Mouse (Mus musculus) MEL (cell line): ENCODE measurements around the gene Sfmbt2. TPM values are rescaled to one million over a fixed set of nuclear protein-coding genes. Genes with fewer than 3 reads are reported as not detected.
"Not testable (repeated sequence)": the region's sequence is repeated elsewhere in the genome, so short reads cannot be mapped to it uniquely, and the experiment has no call there.

Experiments
- DNase-seq: peaks from one replicate; pipeline ENCODE4 v3.0.0; 2011; ENCODE audit warnings: low read depth, low spot score
- H3K27ac ChIP-seq: 2 replicates; pipeline ENCODE4 v1.5.1; 2012; ENCODE audit warnings: low read depth, mild to moderate bottlenecking, control low read depth, low read length, moderate library complexity; ENCODE audit not compliant: control insufficient read depth
- H3K27me3 ChIP-seq, 2 experiments: fragments of 150-350 bp in 1 of 2; sonication (generic) in 1 of 2; 2 replicates each; pipeline ENCODE4 v1.6.1; 2012; ENCODE audit warnings: low read length in 2 of 2, mild to moderate bottlenecking in 2 of 2, improper control_type of control experiment in 1 of 2, moderate library complexity in 1 of 2; ENCODE audit not compliant: insufficient read depth in 2 of 2, control insufficient read depth in 1 of 2
- H3K36me3 ChIP-seq, 2 experiments: 2 replicates each; pipeline ENCODE4 v1.6.1; 2012 to 2014; ENCODE audit warnings: low read length in 2 of 2, improper control_type of control experiment in 1 of 2, inconsistent platforms in 1 of 2, mild to moderate bottlenecking in 1 of 2; ENCODE audit not compliant: insufficient read depth in 2 of 2, control insufficient read depth in 1 of 2
- H3K4me1 ChIP-seq, 2 experiments: fragments of 150-350 bp in 1 of 2; sonication (generic) in 1 of 2; 2 replicates each; pipeline ENCODE4 v1.6.1; 2012; ENCODE audit warnings: low read length in 2 of 2, improper control_type of control experiment in 1 of 2, mild to moderate bottlenecking in 1 of 2; ENCODE audit not compliant: insufficient read depth in 2 of 2, control insufficient read depth in 1 of 2
- H3K4me3 ChIP-seq, 2 experiments: fragments of 150-350 bp in 1 of 2; sonication (generic) in 1 of 2; 2 replicates each; pipeline ENCODE4 v1.5.1; 2012; ENCODE audit warnings: low read depth in 2 of 2, low read length in 2 of 2, mild to moderate bottlenecking in 2 of 2, moderate library complexity in 2 of 2, control low read depth in 1 of 2, improper control_type of control experiment in 1 of 2; ENCODE audit not compliant: control insufficient read depth in 1 of 2, insufficient read depth in 1 of 2
- H3K79me2 ChIP-seq: 2 replicates; pipeline ENCODE4 v1.6.1; 2012; ENCODE audit warnings: mild to moderate bottlenecking, low read length, moderate library complexity; ENCODE audit not compliant: control insufficient read depth, poor library complexity, insufficient read depth
- H3K9ac ChIP-seq: 2 replicates; pipeline ENCODE4 v1.6.1; 2012; ENCODE audit warnings: low read depth, mild to moderate bottlenecking, control low read depth, low read length, moderate library complexity; ENCODE audit not compliant: control insufficient read depth, poor library complexity, severe bottlenecking
- H3K9me3 ChIP-seq: fragments of 150-350 bp; sonication (generic); replicated peaks from 2 replicates; pipeline ENCODE4 v1.6.1; 2012; ENCODE audit warnings: mild to moderate bottlenecking, low read length, improper control_type of control experiment, moderate library complexity; ENCODE audit not compliant: insufficient read depth
- BHLHE40 ChIP-seq: IDR thresholded peaks from 2 replicates; pipeline ENCODE4 v1.6.1; 2012; ENCODE audit warnings: low read depth, mild to moderate bottlenecking, inconsistent platforms, low read length, improper control_type of control experiment, borderline replicate concordance
- CHD2 ChIP-seq: IDR thresholded peaks from 2 replicates; pipeline ENCODE4 v1.6.1; 2011; ENCODE audit warnings: low read length, improper control_type of control experiment
- EP300 ChIP-seq, 2 experiments: IDR thresholded peaks; 2 replicates each; pipeline ENCODE4 v1.6.1; 2011; ENCODE audit warnings: improper control_type of control experiment in 2 of 2, low read length in 2 of 2, low read depth in 1 of 2, mild to moderate bottlenecking in 1 of 2
- GATA1 ChIP-seq: IDR thresholded peaks from 2 replicates; pipeline ENCODE4 v1.6.1; 2011; ENCODE audit warnings: low read depth, low read length, improper control_type of control experiment
- MAX ChIP-seq: IDR thresholded peaks from 2 replicates; pipeline ENCODE4 v1.6.1; 2011; ENCODE audit warnings: low read length, improper control_type of control experiment
- MAZ ChIP-seq: IDR thresholded peaks from 2 replicates; pipeline ENCODE4 v1.6.1; 2012; ENCODE audit warnings: low read depth, mild to moderate bottlenecking, inconsistent platforms, low read length, improper control_type of control experiment
- MYB ChIP-seq: IDR thresholded peaks from 2 replicates; pipeline ENCODE4 v1.6.1; 2011; ENCODE audit warnings: mild to moderate bottlenecking, low read depth, low read length, improper control_type of control experiment
- NRF1 ChIP-seq: IDR thresholded peaks from 2 replicates; pipeline ENCODE4 v1.6.1; 2014; ENCODE audit warnings: low read depth, mild to moderate bottlenecking, inconsistent platforms, low read length, improper control_type of control experiment, moderate library complexity; ENCODE audit not compliant: poor library complexity, insufficient read depth, severe bottlenecking
- RAD21 ChIP-seq: IDR thresholded peaks from 2 replicates; pipeline ENCODE4 v1.6.1; 2011; ENCODE audit warnings: mild to moderate bottlenecking, low read depth, low read length, improper control_type of control experiment
- RCOR1 ChIP-seq: IDR thresholded peaks from 2 replicates; pipeline ENCODE4 v1.6.1; 2012; ENCODE audit warnings: low read depth, mild to moderate bottlenecking, inconsistent platforms, low read length, improper control_type of control experiment
- SIN3A ChIP-seq: IDR thresholded peaks from 2 replicates; pipeline ENCODE4 v1.6.1; 2012; ENCODE audit warnings: low read length, improper control_type of control experiment, inconsistent platforms
- TBP ChIP-seq: IDR thresholded peaks from 2 replicates; pipeline ENCODE4 v1.8.0; 2011; ENCODE audit warnings: low read depth, low read length, improper control_type of control experiment
- UBTF ChIP-seq: IDR thresholded peaks from 2 replicates; pipeline ENCODE4 v1.6.1; 2012; ENCODE audit warnings: low read depth, mild to moderate bottlenecking, inconsistent platforms, low read length, improper control_type of control experiment, moderate library complexity, borderline replicate concordance; ENCODE audit not compliant: insufficient read depth
- USF1 ChIP-seq: IDR thresholded peaks from 2 replicates; pipeline ENCODE4 v1.6.1; 2014; ENCODE audit warnings: low read depth, mild to moderate bottlenecking, inconsistent platforms, low read length, improper control_type of control experiment, moderate library complexity
- ZMIZ1 ChIP-seq: IDR thresholded peaks from 2 replicates; pipeline ENCODE4 v1.6.1; 2012; ENCODE audit warnings: low read depth, mild to moderate bottlenecking, inconsistent platforms, low read length, improper control_type of control experiment, moderate library complexity
- polyA plus RNA-seq, 2 experiments: library from polyadenylated mRNA; stranded (reverse) in 1 of 2; unstranded in 1 of 2; fragments of >175 nt in 1 of 2; fragments of >200 nt in 1 of 2; gene quantifications; 2 replicates each; pipeline versions ENCODE4 v1.2.1 to v1.2.4; 2012; ENCODE audit warnings: low replicate concordance in 2 of 2, low read depth in 1 of 2; ENCODE audit not compliant: insufficient read length in 2 of 2, insufficient read depth in 1 of 2, missing spikeins in 1 of 2
- total RNA-seq: library from RNA; depleted of rRNA; stranded (reverse); fragments of 300-350 nt; gene quantifications from 2 replicates; pipeline ENCODE4 v1.2.3, GENCODE M21; 2012

Gene Sfmbt2
- total and polyA plus RNA-seq, 3 experiments: not detected

DNA sequence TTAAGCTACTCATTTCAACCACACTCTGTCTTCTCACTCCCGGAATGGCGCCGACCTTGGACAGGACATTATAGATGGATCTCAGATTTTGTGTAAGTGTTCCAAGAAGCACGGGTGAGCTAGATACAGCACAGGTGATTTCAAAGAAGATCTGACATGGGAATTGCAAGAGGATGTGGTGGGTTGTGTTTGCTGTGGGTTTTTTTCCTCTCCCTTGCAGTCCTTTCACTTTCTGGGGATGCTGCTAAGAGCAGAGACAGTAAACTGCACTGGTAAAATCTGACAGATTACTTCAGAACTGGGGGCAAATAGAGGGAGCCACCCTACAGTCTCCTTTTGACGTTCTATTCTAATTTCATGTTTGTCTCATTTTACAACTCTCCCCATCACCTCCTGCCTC, 26.8 kb upstream of the Sfmbt2 start:
- Histone ChIP-seq H3K4me1 (no peaks in the 10 kb centered on the region), H3K36me3 (no peaks in the 10 kb centered on the region), H3K9me3 (no peaks in the 10 kb centered on the region), H3K79me2 (no peaks in the 10 kb centered on the region), H3K4me3 (no peak overlapping the region), H3K9ac (no peak overlapping the region), H3K27ac (no peak overlapping the region), H3K27me3 (no peaks in the 10 kb centered on the region)
- DNase-seq: no peak
- no peak for TF ChIP-seq RCOR1

DNA sequence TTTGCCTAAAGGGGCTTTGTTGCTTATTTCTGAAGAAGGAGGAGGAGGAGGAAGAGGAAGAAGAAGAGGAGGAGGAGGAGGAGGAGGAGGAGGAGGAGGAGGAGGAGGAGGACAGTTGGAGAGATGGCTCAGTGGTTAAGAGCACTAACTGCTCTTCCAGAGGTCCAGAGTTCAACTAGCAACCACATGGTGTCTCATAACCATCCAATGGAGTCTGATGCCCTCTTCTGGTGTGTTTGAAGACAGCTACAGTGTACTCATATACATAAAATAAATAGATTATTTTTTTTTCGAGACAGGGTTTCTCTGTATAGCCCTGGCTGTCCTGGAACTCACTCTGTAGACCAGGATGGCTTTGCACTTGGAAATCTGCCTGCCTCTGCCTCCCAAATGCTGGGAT, 26.2 kb upstream of the Sfmbt2 start:
- not testable (repeated sequence) for H3K4me3 ChIP-seq, H3K27me3 ChIP-seq, DNase-seq, H3K27ac ChIP-seq, H3K4me1 ChIP-seq, H3K79me2 ChIP-seq, H3K36me3 ChIP-seq, H3K9me3 ChIP-seq, H3K9ac ChIP-seq

DNA sequence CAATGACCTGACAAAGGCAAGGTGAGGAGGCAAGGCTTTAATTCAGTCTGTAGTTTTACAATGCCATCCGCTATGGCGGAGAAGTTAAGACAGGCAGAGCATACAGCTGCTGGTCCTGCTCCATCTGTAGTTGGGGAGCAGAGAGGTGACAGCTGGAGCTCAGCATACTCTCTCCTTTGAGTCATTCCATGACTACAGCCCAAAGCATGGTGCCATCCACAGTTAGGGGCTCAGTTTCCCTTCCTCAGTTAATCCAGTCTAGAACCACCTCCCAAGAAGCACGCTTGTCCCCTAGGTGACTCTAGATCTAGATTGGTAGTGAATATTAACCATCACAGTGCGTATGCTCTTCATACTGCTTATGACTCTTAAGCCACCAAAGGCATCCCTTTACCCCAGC, 23.1 kb upstream of the Sfmbt2 start:
- H3K9me3 ChIP-seq: no peaks in the 10 kb centered on the region
- no peak overlapping the region for H3K9ac ChIP-seq
- no peaks in the 10 kb centered on the region for H3K4me1 ChIP-seq
- TF ChIP-seq RCOR1: no peak
- TF ChIP-seq SIN3A: no peak
- TF ChIP-seq BHLHE40: no peak
- no peak for TF ChIP-seq ZMIZ1
- TF ChIP-seq TBP: no peak
- no peak for TF ChIP-seq GATA1
- TF ChIP-seq EP300 (IDR thresholded peaks at IDR 0.05; ENCODE audit: low read depth in 1 of 2, low read length in 2 of 2): no peak
- no peak for TF ChIP-seq CHD2
- TF ChIP-seq MAZ: no peak
- no peak overlapping the region for H3K4me3 ChIP-seq
- DNase-seq: no peak
- H3K79me2 ChIP-seq: no peaks in the 10 kb centered on the region
- no peaks in the 10 kb centered on the region for H3K27me3 ChIP-seq
- H3K27ac ChIP-seq: no peak overlapping the region
- H3K36me3 ChIP-seq: no peaks in the 10 kb centered on the region

DNA sequence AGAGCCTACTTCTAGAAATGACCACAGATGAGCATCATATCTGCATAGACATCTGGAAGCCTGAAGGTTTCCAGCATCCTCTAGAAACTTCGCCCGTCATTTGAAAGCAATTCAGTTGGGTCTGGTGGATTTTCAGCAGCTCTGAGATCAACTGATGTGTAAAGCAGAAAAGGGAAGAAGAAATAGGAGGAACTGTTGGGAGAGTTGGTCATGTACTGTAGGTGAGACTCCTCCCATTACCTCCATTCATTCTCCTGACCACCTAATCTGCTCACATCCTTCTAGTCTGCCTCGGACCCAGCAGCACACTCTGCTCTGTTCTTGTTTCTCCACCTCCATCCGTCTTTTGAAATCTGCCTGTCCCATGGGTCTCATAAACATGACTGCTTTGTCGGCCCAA, 22.3 kb upstream of the Sfmbt2 start:
- Histone ChIP-seq H3K9ac (no peak overlapping the region), H3K79me2 (no peaks in the 10 kb centered on the region), H3K27me3 (no peaks in the 10 kb centered on the region), H3K27ac (no peak overlapping the region), H3K9me3 (no peaks in the 10 kb centered on the region), H3K36me3 (no peaks in the 10 kb centered on the region), H3K4me3 (no peak overlapping the region), H3K4me1 (no peaks in the 10 kb centered on the region)
- no peak for DNase-seq
- no peak for TF ChIP-seq RAD21
- TF ChIP-seq MYB: no peak
- TF ChIP-seq NRF1: no peak
- TF ChIP-seq UBTF: no peak
- TF ChIP-seq MAX: no peak
- TF ChIP-seq USF1: no peak
- TF ChIP-seq GATA1: no peak
